Mouse (Mus musculus) heart, embryonic 11.5 days (tissue): ENCODE results near the gene Mrgprf. TPM values are rescaled to one million over a fixed set of nuclear protein-coding genes. Genes with fewer than 3 reads are reported as not detected.

ENCODE experiments used
- ATAC-seq: fragments of 200-750 bp; cut with Nextera tagmentation; replicated peaks from 2 replicates; pipeline ENCODE4 v1.8.0; 2017; ENCODE audit warnings: moderate library complexity; ENCODE audit not compliant: insufficient number of reproducible peaks, low FRiP score, low TSS enrichment
- H3K27ac ChIP-seq: fragments of 300-500 bp; sonication (generic); 2 replicates; pipeline ENCODE4 v1.5.1; 2014; ENCODE audit warnings: mild to moderate bottlenecking, low read depth, low read length
- H3K27me3 ChIP-seq: fragments of 300-500 bp; sonication (generic); 2 replicates; pipeline ENCODE4 v1.6.1; 2014; ENCODE audit warnings: mild to moderate bottlenecking, low read length, mixed read lengths; ENCODE audit not compliant: control insufficient read depth, insufficient read depth
- H3K36me3 ChIP-seq: fragments of 300-500 bp; sonication (generic); 2 replicates; pipeline ENCODE4 v1.6.1; 2014; ENCODE audit warnings: mild to moderate bottlenecking, low read length, moderate library complexity, mixed read lengths; ENCODE audit not compliant: control insufficient read depth, insufficient read depth
- H3K4me1 ChIP-seq: fragments of 300-500 bp; sonication (generic); 2 replicates; pipeline ENCODE4 v1.6.1; 2014; ENCODE audit warnings: low read length; ENCODE audit not compliant: control insufficient read depth, insufficient read depth
- H3K4me2 ChIP-seq: fragments of 300-500 bp; sonication (generic); 2 replicates; pipeline ENCODE4 v1.6.1; 2014; ENCODE audit warnings: mild to moderate bottlenecking, moderate library complexity
- H3K4me3 ChIP-seq: fragments of 300-500 bp; sonication (generic); 2 replicates; pipeline ENCODE4 v1.5.1; 2014; ENCODE audit warnings: low read depth, low read length
- H3K9ac ChIP-seq: fragments of 300-500 bp; sonication (generic); 2 replicates; pipeline ENCODE4 v1.6.1; 2014; ENCODE audit warnings: mild to moderate bottlenecking, low read depth, low read length, moderate library complexity
- H3K9me3 ChIP-seq: fragments of 300-500 bp; sonication (generic); replicated peaks from 2 replicates; pipeline ENCODE4 v1.6.1; 2016; ENCODE audit warnings: low read length; ENCODE audit not compliant: control insufficient read depth
- WGBS: fragments of 180-500 bp; shearing (Covaris S2); extraction: QIAGEN DNeasy Blood & Tissue Kit; methylation state at CpG from one replicate; pipeline ENCODE4 v1.1.7; 2014; ENCODE audit not compliant: insufficient replicate concordance; 5-methylcytosine and 5-hydroxymethylcytosine counted together
- polyA plus RNA-seq: library from polyadenylated mRNA; unstranded; fragments of >200 nt; fragmentation: Nextera tagmentation; extraction: Ambion mirVana; gene quantifications from 2 replicates; pipeline ENCODE4 v1.2.1, GENCODE M21; 2014

Mrgprf gene
- polyA plus RNA-seq, 1 experiment from 2014 or later, result 0.11 TPM

DNA sequence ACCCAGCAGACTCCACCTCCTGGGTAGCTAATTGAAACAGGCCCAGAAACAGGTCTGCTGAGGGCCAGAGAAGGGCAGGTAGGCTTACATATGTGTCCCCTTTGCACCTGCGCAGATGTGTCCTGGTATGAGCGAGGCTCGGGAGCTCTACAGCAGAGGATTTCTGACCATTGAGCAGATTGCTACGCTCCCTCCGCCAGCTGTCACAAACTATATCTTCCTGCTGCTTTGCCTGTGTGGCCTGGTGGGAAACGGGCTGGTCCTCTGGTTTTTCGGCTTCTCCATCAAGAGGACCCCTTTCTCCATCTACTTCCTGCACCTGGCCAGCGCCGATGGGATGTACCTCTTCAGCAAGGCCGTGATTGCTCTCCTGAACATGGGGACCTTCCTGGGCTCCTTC lies 7.0 kb downstream of the Mrgprf start:
- H3K4me1 ChIP-seq, result no peaks in the 10 kb centered on the region
- H3K4me2 ChIP-seq, result no peak overlapping the region
- 86% methylated on average over 10 of the region's 10 CpGs for WGBS
- H3K27me3 ChIP-seq, result 0 out of 2 replicates have a peak, but pooled peaks cover 5% of the 10 kb centered on the region
- no peak overlapping the region for H3K9ac ChIP-seq
- H3K9me3 ChIP-seq, result no peaks in the 10 kb centered on the region
- H3K36me3 ChIP-seq, result no peaks in the 10 kb centered on the region
- ATAC-seq, result no peak
- H3K4me3 ChIP-seq, result no peak overlapping the region
- H3K27ac ChIP-seq, result no peak overlapping the region

- Histone ChIP-seq H3K27me3 (0 out of 2 replicates have a peak, but pooled peaks cover 5% of the 10 kb centered on the region), H3K9me3 (no peaks in the 10 kb centered on the region), H3K4me2 (no peak overlapping the region), H3K4me3 (no peak overlapping the region), H3K4me1 (no peaks in the 10 kb centered on the region), H3K36me3 (no peaks in the 10 kb centered on the region), H3K9ac (no peak overlapping the region), H3K27ac (no peak overlapping the region)
- WGBS, result 62% methylated on average over 30 of the region's 30 CpGs
- no peak for ATAC-seq
Observed at GRCm38 (mm10) chr7:145308061-145308675, 7.5 kb downstream of the Mrgprf start.

DNA sequence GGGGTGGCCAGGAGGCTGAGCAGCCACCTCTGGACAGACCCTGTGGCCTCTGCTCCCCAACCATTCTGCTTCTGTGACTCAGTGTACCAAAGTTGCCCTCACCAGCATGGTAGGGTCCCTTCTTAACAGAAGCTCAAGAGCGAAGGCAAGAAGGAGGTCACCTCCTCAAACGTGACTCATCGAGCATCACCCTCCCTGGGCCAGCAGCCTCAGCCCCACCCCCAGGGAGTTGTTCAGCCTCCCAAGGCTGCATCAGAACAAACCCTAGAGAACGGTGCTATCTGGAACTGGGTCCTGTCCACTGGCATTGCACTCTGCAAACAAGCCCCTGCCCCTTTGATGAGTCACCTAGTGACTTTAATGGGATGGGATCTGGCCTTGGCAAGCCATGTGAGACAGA lies 8.2 kb downstream of the Mrgprf start:
- H3K9me3 ChIP-seq, result no peaks in the 10 kb centered on the region
- no peak overlapping the region for H3K4me3 ChIP-seq
- no peak overlapping the region for H3K9ac ChIP-seq
- no peak overlapping the region for H3K27ac ChIP-seq
- H3K27me3 ChIP-seq, result 0 out of 2 replicates have a peak, but pooled peaks cover 5% of the 10 kb centered on the region
- no peak for ATAC-seq
- no peaks in the 10 kb centered on the region for H3K36me3 ChIP-seq
- H3K4me1 ChIP-seq, result no peaks in the 10 kb centered on the region
- WGBS, result 56% methylated on average over 4 of the region's 4 CpGs
- no peak overlapping the region for H3K4me2 ChIP-seq

DNA sequence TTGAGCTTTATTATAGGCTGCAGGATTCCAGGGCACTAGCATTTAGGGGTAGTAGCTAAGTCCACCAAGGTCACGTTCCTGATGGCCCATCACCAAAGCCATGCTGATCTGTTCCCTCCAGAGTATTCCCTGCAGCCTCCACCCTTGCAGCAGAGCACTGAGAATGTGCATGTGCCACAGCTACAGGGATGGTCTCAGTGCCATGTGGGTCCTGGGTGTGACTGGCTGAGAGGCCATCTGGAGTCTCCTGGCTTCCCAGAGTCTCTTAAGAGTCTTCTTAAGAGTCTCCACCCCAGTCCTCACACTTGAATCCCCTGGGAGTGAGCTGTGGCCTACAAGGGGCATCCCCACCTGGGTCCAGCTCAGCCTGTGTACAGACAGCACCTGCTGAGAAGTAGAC lies 9.2 kb downstream of the Mrgprf start:
- no peaks in the 10 kb centered on the region for H3K4me1 ChIP-seq
- H3K9me3 ChIP-seq, result no peaks in the 10 kb centered on the region
- ATAC-seq, result no peak
- H3K36me3 ChIP-seq, result no peaks in the 10 kb centered on the region
- H3K27me3 ChIP-seq, result 0 out of 2 replicates have a peak, but pooled peaks cover 5% of the 10 kb centered on the region
- H3K27ac ChIP-seq, result no peak overlapping the region
- H3K4me3 ChIP-seq, result no peak overlapping the region
- no peak overlapping the region for H3K4me2 ChIP-seq
- H3K9ac ChIP-seq, result no peak overlapping the region
- WGBS, result 50% methylated on average over 1 of the region's 1 CpGs

DNA sequence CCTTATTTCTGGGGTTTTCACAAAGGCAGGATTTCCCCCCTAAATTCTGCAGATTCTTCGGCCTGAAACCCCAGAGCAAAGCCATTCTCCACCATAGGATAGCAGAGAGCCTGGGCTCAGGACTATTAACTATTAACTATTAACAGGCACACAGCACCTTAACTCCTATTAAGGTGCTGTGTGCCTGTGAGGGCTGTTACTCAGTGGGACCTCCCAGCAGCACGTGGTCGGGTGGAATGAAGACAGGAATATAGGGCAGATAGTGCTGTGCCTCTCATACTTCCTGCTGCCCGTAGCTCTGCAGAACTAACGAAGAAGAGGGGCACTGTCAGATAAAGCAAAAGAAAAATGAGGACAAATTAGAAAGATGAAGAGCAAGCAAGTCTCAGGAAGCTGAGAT lies 9.9 kb downstream of the Mrgprf start:
- Histone ChIP-seq H3K9ac (no peak overlapping the region), H3K9me3 (no peaks in the 10 kb centered on the region), H3K27me3 (0 out of 2 replicates have a peak, but pooled peaks cover 5% of the 10 kb centered on the region), H3K36me3 (no peaks in the 10 kb centered on the region), H3K4me1 (no peaks in the 10 kb centered on the region), H3K4me3 (no peak overlapping the region), H3K27ac (no peak overlapping the region), H3K4me2 (no peak overlapping the region)
- WGBS, result 67% methylated on average over 5 of the region's 5 CpGs
- ATAC-seq, result no peak

DNA sequence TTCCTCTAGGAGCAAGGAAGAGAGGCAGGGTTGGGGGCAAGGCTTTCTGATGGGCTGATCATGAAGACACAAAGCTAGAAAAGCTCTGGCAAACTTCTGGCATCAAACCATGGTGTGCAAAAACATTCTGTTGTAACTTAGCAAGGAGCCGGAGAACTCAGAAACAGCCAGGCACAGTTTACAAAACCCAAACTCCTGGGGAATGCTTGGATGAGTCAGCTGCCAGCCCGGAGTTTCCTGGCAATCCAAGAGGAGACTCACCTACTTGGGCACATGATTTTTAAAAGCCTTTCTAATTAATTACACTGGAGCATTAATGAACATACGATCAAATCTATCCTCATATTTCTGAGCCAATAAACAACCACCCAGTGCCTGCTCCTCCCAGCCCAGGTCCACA lies 11.5 kb downstream of the Mrgprf start:
- WGBS, result 69% methylated on average over 3 of the region's 3 CpGs
- no peak overlapping the region for H3K4me2 ChIP-seq
- H3K27me3 ChIP-seq, result 0 out of 2 replicates have a peak, but pooled peaks cover 5% of the 10 kb centered on the region
- H3K27ac ChIP-seq, result no peak overlapping the region
- H3K4me3 ChIP-seq, result no peak overlapping the region
- no peak overlapping the region for H3K9ac ChIP-seq
- H3K9me3 ChIP-seq, result no peaks in the 10 kb centered on the region
- no peaks in the 10 kb centered on the region for H3K36me3 ChIP-seq
- no peak for ATAC-seq
- no peaks in the 10 kb centered on the region for H3K4me1 ChIP-seq

DNA sequence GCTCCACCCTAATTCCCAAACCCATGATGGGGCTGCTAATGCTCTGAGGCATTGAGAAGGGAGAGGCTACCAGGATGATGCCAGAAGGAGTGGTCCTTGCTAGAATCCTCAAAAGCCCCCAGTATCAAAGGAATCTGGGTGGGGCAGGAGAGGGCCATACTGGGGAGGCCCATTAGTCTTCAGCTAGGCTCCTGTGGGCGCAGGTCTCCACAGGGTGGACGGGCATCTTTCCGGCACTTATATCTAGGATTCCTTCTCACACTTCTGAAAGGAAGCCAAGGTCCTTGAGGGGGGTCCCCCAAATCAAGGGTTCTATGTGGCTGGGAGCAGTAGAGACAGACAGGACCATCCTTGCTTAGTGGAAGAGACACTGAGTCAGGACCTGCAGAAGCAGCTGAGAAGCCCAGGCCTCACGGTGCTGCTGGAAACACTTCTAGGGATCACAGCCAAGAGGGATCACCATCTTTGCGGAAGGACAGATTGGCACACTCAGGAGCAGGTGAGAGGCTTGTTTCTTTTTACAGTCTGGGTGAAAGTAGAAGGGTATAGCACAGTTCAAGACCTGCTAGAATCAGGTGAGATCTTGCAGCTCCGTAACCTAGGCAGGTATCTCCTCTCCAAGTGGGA lies 14.3 kb downstream of the Mrgprf start, which contains the start of gene Mrgprd:
TSS of gene Mrgprd (plus strand) at position 51 of the 627 bp plus-strand sequence.
- Histone ChIP-seq H3K27me3 (no peaks in the 10 kb centered on the region), H3K36me3 (no peaks in the 10 kb centered on the region), H3K9me3 (no peaks in the 10 kb centered on the region), H3K4me2 (no peak within 1 kb of the TSS), H3K9ac (no peak within 1 kb of the TSS), H3K4me3 (no peak within 1 kb of the TSS), H3K27ac (no peak within 1 kb of the TSS), H3K4me1 (no peaks in the 10 kb centered on the region)
- 80% methylated on average over 6 of the region's 6 CpGs for WGBS
- no peak for ATAC-seq

- Histone ChIP-seq H3K4me1 (no peaks in the 10 kb centered on the region), H3K9me3 (no peaks in the 10 kb centered on the region), H3K27ac (no peak overlapping the region), H3K27me3 (no peaks in the 10 kb centered on the region), H3K36me3 (no peaks in the 10 kb centered on the region), H3K4me2 (no peak overlapping the region), H3K4me3 (no peak overlapping the region), H3K9ac (no peak overlapping the region)
- no peak for ATAC-seq
- 68% methylated on average over 4 of the region's 4 CpGs for WGBS
Observed at GRCm38 (mm10) chr7:145317522-145317921, 16.9 kb downstream of the Mrgprf start.

- Histone ChIP-seq H3K36me3 (no peaks in the 10 kb centered on the region), H3K4me2 (no peak overlapping the region), H3K27ac (no peak overlapping the region), H3K4me3 (no peak overlapping the region), H3K27me3 (0 out of 2 replicates have a peak, but pooled peaks cover 3% of the 10 kb centered on the region), H3K9ac (no peak overlapping the region), H3K4me1 (no peaks in the 10 kb centered on the region), H3K9me3 (no peaks in the 10 kb centered on the region)
- no peak for ATAC-seq
- 72% methylated on average over 3 of the region's 3 CpGs for WGBS
Observed at GRCm38 (mm10) chr7:145319481-145319880, 18.9 kb downstream of the Mrgprf start.
